Mouse (Mus musculus): ENCODE data around the gene Lrrc39.

The Lrrc39 gene

GRCm38 (mm10) chr3:116562408-116563094 lies at the start of gene Lrrc39:
TSS of gene Lrrc39 (plus strand) at chr3:116562973.
- DNase-seq (ENCODE audit: low spot score), result no peak

- no peak for DNase-seq (ENCODE audit: low spot score)
Measured at GRCm38 (mm10) chr3:116520141-116520761, 42.5 kb upstream of the Lrrc39 start.

- no peak for DNase-seq (ENCODE audit: low spot score)
Measured at GRCm38 (mm10) chr3:116529741-116530140, 33.0 kb upstream of the Lrrc39 start.

GRCm38 (mm10) chr3:116530826-116531225 lies 31.9 kb upstream of the Lrrc39 start:
- DNase-seq (ENCODE audit: low spot score), result no peak

- no peak for DNase-seq (ENCODE audit: low spot score)
Measured at GRCm38 (mm10) chr3:116536428-116537199, 26.2 kb upstream of the Lrrc39 start.

- DNase-seq (ENCODE audit: low spot score), result no peak
Measured at GRCm38 (mm10) chr3:116537200-116537573, 25.6 kb upstream of the Lrrc39 start.

- no peak for DNase-seq (ENCODE audit: low spot score)
Measured at GRCm38 (mm10) chr3:116542070-116542469, 20.7 kb upstream of the Lrrc39 start.

GRCm38 (mm10) chr3:116542532-116542931 lies 20.2 kb upstream of the Lrrc39 start:
- no peak for DNase-seq (ENCODE audit: low spot score)

GRCm38 (mm10) chr3:116547430-116547829 lies 15.3 kb upstream of the Lrrc39 start:
- DNase-seq (ENCODE audit: low spot score), result no peak

- DNase-seq (ENCODE audit: low spot score), result no peak
Measured at GRCm38 (mm10) chr3:116551362-116551761, 11.4 kb upstream of the Lrrc39 start.

- peak; percentile 8 for DNase-seq (ENCODE audit: low spot score)
Measured at GRCm38 (mm10) chr3:116561315-116561714, 1.5 kb upstream of the Lrrc39 start.

- DNase-seq (ENCODE audit: low spot score), result no peak
Measured at GRCm38 (mm10) chr3:116563095-116563492, 321 bp downstream of the Lrrc39 start.

GRCm38 (mm10) chr3:116570628-116571027 lies 7.9 kb downstream of the Lrrc39 start:
- DNase-seq (ENCODE audit: low spot score), result no peak

GRCm38 (mm10) chr3:116577286-116577685 lies 14.5 kb downstream of the Lrrc39 start:
- DNase-seq (ENCODE audit: low spot score), result no peak

GRCm38 (mm10) chr3:116582201-116582600 lies 19.4 kb downstream of the Lrrc39 start:
- DNase-seq (ENCODE audit: low spot score), result no peak

GRCm38 (mm10) chr3:116594076-116594727 lies 31.4 kb downstream of the Lrrc39 start:
- DNase-seq (ENCODE audit: low spot score), result no peak

- peak; percentile 98 for DNase-seq (ENCODE audit: low spot score)
Measured at GRCm38 (mm10) chr3:116594728-116595602, 32.2 kb downstream of the Lrrc39 start, which contains the start of gene Sass6. TSS of gene Sass6 (plus strand) at chr3:116594982.

GRCm38 (mm10) chr3:116595603-116595991 lies 32.8 kb downstream of the Lrrc39 start:
- DNase-seq (ENCODE audit: low spot score), result no peak

GRCm38 (mm10) chr3:116599705-116600104 lies 36.9 kb downstream of the Lrrc39 start:
- no peak for DNase-seq (ENCODE audit: low spot score)

GRCm38 (mm10) chr3:116601005-116601404 lies 38.2 kb downstream of the Lrrc39 start:
- no peak for DNase-seq (ENCODE audit: low spot score)

- DNase-seq (ENCODE audit: low spot score), result no peak
Measured at GRCm38 (mm10) chr3:116601781-116602180, 39.0 kb downstream of the Lrrc39 start.
